Mouse (Mus musculus): ENCODE results near the gene Hspa12b.

DNA sequence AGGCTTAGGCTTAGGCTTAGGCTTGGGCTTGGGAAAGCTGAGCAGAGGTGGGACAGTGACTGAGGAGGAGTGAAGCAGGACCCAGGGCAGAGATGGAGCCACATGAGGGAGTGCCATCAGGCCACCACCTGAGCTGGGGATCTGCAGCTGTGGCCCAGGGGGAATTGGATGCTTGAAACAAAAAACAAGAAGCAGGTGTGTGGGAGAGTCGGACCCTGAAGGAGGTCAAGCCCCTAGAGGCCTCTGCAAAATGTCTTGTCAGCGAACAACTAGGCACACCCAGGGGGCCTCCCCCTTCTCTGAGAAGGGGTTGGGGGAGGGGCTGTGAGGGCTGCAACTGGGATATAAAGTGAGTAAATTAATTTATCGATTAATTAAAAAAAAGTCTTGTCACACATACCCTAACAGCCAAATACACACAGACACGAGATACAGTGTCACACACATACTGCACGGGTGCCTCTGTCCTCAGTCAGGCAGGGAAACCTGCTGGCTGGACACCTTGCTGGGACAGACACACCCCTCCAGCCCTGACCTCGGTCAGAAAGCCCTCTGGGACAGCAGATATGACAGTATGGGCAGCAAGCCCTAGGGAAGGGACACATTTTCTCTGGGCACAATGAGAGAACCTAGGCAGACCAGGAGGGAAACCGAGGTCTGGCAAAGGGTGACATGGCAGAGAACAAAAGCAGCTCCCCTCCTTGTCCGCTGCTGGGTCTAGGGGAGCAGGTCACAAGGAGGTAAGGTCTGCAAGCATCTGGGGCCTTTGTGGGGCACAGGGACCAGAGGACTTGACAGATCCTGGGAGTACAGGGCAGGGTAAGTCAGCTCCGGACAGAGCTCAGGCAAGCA lies 890 bp upstream of the Hspa12b start:
- TF ChIP-seq CTCF (IDR thresholded peaks at IDR 0.05; ENCODE audit: low read depth), result no peak
- no peak for TF ChIP-seq EP300 (IDR thresholded peaks at IDR 0.05; ENCODE audit: low read depth)

Measured in liver, postnatal 0 days (tissue).